Mouse (Mus musculus): ENCODE results near the gene Prpf8.

- TF ChIP-seq CTCF (IDR thresholded peaks at IDR 0.05; ENCODE audit: control insufficient read depth, insufficient read depth, insufficient read length) (no peak), USF1 (IDR thresholded peaks at IDR 0.05; ENCODE audit: low read depth) (no peak), CEBPB (IDR thresholded peaks at IDR 0.05; ENCODE audit: low read depth) (no peak)
Measured at GRCm38 (mm10) chr11:75462865-75463336, 23.7 kb upstream of the Prpf8 start.

Data from C2C12 (cell line).